Mouse (Mus musculus): ENCODE results near the gene AL732309.1. TPM values are rescaled to one million over a fixed set of nuclear protein-coding genes. Genes with fewer than 3 reads are reported as not detected.

Gene AL732309.1
- polyA plus RNA-seq, 1 experiment from 2014 or later, result 5.7 TPM

DNA sequence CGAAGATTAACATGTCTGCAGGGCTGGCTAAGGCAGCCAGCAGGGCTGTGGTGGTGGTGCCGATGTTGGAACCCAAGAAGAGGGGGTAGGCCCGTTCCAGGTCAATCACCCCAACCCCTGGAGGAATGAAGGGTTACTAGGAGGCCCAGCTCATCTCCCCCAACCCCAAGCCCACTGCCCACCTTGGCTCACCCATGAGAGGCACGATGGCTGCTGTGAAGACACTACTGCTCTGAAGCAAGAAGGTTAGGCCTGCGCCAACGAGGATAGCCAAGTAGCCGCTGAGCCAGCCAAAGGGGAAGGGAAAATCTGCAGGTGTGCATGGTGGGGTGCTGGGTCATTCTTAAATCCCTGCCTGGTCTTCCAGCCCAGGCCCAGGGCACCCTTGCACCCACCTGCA, 16.1 kb downstream of the AL732309.1 start:
- peaks cover 19% of the 10 kb centered on the region; the same call in 1 of the 2 replicates for H3K27me3 ChIP-seq (ENCODE audit: insufficient read depth, poor library complexity, severe bottlenecking)
- H3K4me3 ChIP-seq, result no peak overlapping the region
- peaks cover 40% of the 10 kb centered on the region for H3K4me1 ChIP-seq (replicated peaks)
- DNase-seq (ENCODE audit: low spot score), result no peak
- no peaks in the 10 kb centered on the region for H3K36me3 ChIP-seq
- WGBS, result 93% methylated on average over 7 of the region's 7 CpGs
- no peaks in the 10 kb centered on the region for H3K9me3 ChIP-seq
- H3K27ac ChIP-seq, result no peak overlapping the region

DNA sequence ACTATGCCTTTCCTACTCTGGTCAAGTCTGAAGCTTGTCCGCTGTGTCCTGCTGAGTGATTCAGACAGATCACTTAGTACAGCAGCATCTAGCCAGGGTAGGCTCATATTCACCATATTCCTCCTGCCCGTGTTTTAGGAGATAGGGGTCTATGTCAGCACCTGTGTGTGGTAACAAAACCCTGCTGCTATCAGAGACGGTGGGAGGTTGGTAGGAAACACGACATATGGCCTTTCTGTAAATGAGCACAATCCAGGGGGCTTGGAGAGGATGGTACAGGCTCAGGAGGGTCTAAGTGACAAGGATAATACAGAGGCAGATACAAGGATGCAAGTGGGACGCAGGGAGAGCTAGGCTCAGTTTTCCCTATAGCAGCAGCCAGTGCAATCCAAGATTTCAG, 17.1 kb downstream of the AL732309.1 start:
- DNase-seq (ENCODE audit: low spot score), result no peak
- H3K36me3 ChIP-seq, result no peaks in the 10 kb centered on the region
- 88% methylated on average over 5 of the region's 5 CpGs for WGBS
- H3K27ac ChIP-seq, result 0 out of 2 replicates have a peak overlapping the region, but pooled peaks have one; percentile 83
- no peaks in the 10 kb centered on the region for H3K9me3 ChIP-seq
- peaks cover 45% of the 10 kb centered on the region for H3K4me1 ChIP-seq (replicated peaks)
- peaks cover 19% of the 10 kb centered on the region; the same call in 1 of the 2 replicates for H3K27me3 ChIP-seq (ENCODE audit: insufficient read depth, poor library complexity, severe bottlenecking)
- no peak overlapping the region for H3K4me3 ChIP-seq

DNA sequence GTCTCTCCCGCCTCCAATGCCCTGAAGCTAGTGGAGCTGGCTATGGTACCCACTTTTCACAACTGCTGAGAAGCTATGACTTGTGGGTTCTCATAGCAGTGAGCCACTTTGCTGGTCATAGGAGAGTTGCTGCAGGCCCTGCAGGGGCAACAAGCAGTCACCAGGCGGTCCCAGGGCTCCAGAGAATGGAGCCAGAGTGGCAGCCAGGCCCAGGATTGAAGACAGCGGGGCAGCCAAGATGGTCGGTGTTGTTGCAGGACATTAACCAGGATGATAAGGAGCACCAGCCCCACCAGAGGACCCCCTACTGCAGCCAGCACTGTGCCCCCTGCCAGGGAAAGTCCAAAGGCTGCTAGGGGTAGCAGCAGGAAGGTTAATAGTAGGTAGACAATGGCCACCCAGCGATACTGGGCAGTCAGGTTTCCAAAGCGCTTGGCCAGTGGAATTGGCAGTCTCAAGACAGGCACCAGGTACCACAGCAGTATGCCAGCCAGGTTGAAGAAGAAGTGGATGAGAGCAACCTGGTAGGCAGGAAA, 17.6 kb downstream of the AL732309.1 start:
- peak overlapping the region; percentile 43 for H3K4me3 ChIP-seq
- H3K27ac ChIP-seq, result peak overlapping the region; percentile 83
- WGBS, result 73% methylated on average over 6 of the region's 6 CpGs

DNA sequence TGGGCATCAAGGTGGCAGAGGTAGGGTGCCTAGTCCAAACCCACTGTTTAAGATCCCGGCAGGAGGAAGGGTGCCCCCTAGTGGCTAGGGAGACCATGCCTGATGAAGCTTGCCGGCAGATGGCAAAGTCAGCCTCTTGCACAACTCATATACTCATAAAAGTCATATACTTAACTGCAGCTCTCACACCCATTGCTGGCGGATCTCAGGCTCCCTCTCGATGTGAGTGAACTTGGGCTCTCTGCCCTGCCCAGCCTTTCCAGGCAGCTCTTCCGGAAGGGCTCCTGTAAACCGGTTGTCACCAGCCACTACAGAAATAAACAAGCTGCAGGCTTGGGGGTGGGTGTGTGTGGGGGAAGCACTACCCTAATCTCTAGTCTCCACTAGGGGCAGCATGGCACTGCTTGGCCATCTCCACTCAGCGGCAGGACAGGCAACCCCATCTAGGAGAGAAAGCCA, 18.2 kb downstream of the AL732309.1 start:
- Histone ChIP-seq H3K9me3 (no peaks in the 10 kb centered on the region), H3K36me3 (peaks cover 2% of the 10 kb centered on the region), H3K27ac (peak overlapping the region; percentile 83), H3K27me3 (ENCODE audit: insufficient read depth, poor library complexity, severe bottlenecking) (peaks cover 19% of the 10 kb centered on the region; the same call in 1 of the 2 replicates), H3K4me3 (peak overlapping the region; percentile 43), H3K4me1 (replicated peaks) (peaks cover 49% of the 10 kb centered on the region)
- DNase-seq (ENCODE audit: low spot score), result peak; percentile 85
- WGBS, result under 1% methylated on average over 7 of the region's 7 CpGs

More for the DNA sequence above, 17.6 kb downstream of the AL732309.1 start:
- H3K9me3 ChIP-seq, result no peaks in the 10 kb centered on the region
- H3K4me1 ChIP-seq (replicated peaks), result peaks cover 45% of the 10 kb centered on the region
- peaks cover 19% of the 10 kb centered on the region; the same call in 1 of the 2 replicates for H3K27me3 ChIP-seq (ENCODE audit: insufficient read depth, poor library complexity, severe bottlenecking)
- no peak for DNase-seq (ENCODE audit: low spot score)
- no peaks in the 10 kb centered on the region for H3K36me3 ChIP-seq

DNA sequence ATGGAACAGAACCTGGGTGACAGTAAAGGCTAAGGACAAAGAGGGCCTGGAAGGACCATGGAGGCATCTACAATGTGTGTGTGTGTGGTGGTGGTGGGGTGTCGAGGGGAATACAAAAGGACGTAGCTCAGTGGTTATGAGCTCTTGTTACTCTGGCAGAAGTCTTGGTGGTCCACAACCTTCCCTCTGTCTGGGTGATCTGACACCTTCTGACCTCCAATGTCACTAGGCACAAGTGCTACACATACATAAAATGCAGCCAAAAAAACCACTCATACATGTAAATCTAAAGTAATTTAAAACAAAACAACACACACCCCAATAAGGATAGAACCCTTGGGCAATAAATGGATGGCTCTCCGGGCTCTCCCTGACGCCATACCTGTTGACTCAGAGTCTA, 19.3 kb downstream of the AL732309.1 start:
- Histone ChIP-seq H3K4me1 (replicated peaks) (peaks cover 50% of the 10 kb centered on the region), H3K4me3 (no peak overlapping the region), H3K27me3 (ENCODE audit: insufficient read depth, poor library complexity, severe bottlenecking) (peaks cover 18% of the 10 kb centered on the region; the same call in 1 of the 2 replicates), H3K9me3 (no peaks in the 10 kb centered on the region), H3K27ac (peak overlapping the region; percentile 64; the same call in 1 of the 2 replicates), H3K36me3 (peaks cover 13% of the 10 kb centered on the region)
- DNase-seq (ENCODE audit: low spot score), result no peak
- WGBS, result 90% methylated on average over 4 of the region's 4 CpGs

DNA sequence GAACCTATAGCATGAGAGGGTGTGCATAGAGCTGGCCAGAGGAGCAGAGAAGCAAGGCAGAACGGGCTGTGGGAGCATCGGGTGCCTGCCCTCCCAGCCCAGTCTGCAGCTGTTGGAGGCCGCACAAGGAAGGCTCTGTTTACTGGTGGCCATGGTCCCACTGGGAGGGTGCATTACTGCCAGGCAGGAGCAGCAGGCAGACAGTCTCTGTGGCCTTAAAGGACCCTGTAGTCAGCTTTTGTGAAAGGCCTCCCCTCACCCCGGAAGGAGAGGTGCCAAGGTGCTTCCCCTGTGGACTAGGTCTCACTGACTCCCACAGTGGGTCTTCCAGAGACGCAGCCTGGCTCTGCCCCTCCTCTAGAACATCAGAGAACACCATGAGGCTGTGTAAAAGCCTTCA, 19.8 kb downstream of the AL732309.1 start:
- Histone ChIP-seq H3K36me3 (peaks cover 18% of the 10 kb centered on the region), H3K9me3 (no peaks in the 10 kb centered on the region), H3K27me3 (ENCODE audit: insufficient read depth, poor library complexity, severe bottlenecking) (peaks cover 13% of the 10 kb centered on the region; the same call in 1 of the 2 replicates), H3K4me3 (no peak overlapping the region), H3K4me1 (replicated peaks) (peaks cover 47% of the 10 kb centered on the region), H3K27ac (peak overlapping the region; percentile 64)
- no peak for DNase-seq (ENCODE audit: low spot score)
- WGBS, result 83% methylated on average over 5 of the region's 5 CpGs

DNA sequence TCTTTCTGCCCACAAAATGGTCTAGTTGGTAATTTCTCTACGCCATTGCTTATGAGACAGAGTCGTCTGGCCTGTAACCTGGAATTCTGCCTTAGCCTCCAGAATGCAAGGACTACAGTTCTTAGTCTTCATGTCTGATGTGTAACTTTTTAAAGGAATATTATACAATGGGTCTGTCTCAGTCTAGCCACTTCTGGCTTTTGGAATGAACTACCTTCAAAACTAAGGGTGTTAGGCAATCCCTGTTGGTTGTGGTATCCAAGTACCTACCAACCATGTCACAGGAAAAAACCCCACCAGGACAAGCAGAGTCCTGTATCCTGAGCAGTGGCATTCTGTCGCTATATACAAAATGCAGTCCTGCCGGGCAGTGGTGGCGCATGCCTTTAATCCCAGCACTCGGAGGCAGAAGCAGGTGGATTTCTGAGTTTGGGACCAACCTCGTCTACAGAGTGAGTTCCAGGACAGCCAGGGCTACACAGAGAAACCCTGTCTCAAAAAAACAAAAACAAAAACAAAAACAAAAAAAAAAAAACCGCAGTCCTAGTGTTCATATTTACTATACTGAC, 20.8 kb downstream of the AL732309.1 start:
- DNase-seq (ENCODE audit: low spot score), result no peak
- Histone ChIP-seq H3K36me3 (peaks cover 27% of the 10 kb centered on the region), H3K27me3 (ENCODE audit: insufficient read depth, poor library complexity, severe bottlenecking) (peaks cover 4% of the 10 kb centered on the region; the same call in 1 of the 2 replicates), H3K4me3 (peak overlapping the region; percentile 90), H3K9me3 (no peaks in the 10 kb centered on the region), H3K27ac (peak overlapping the region; percentile 97), H3K4me1 (replicated peaks) (peaks cover 46% of the 10 kb centered on the region)
- 77% methylated on average over 8 of the region's 8 CpGs for WGBS

DNA sequence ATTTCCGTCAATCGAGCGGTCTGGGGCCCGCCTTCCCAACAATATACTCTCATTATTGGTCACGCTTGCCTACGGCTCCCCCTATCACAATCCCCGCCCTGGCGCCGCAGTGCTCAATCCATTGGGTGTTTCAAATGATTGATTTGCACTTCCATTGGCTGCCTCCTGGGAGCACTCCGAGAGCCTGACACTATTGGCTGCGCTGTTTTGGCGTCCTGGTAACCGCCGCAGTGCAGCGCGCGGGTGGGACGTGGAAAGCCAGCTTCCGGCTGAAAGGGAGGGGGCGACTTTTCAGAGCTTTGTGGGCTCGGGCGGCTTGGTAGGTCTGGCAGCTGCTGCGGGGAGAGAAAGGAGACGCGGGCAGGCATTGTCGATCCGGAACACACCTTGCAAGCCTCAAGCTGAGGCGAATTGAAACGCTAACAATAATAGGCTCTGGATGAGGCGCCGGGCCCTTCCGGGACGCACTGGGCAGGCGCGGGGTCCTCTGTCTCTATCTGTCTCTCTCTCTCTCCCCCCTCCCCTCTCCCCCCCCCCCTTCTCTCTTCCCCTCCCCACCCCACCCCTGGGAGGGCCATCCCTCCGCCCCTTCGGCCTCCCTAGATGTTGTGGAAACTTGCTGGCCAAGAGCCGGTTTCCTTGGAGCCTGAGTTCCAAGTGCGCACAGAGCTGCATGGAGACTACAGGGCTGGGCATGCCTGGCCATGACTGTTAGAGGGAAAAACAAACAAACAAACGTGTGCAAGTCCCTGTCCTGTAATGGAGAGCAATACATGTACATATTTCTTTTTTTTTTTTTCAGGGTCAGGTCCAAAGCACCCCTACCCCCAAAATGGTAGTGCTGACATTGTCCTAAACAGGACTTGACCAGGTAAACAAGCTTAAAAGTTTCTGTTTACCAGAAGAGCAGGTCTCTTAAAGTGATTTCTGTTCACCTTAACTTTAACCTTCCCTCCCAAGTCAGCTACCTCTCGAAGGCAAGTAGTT, 21.6 kb downstream of the AL732309.1 start:
- Histone ChIP-seq H3K36me3 (peaks cover 27% of the 10 kb centered on the region), H3K27ac (peak overlapping the region; percentile 97), H3K9me3 (no peaks in the 10 kb centered on the region), H3K4me3 (peak overlapping the region; percentile 90), H3K27me3 (ENCODE audit: insufficient read depth, poor library complexity, severe bottlenecking) (no peaks in the 10 kb centered on the region), H3K4me1 (replicated peaks) (peaks cover 46% of the 10 kb centered on the region)
- 3% methylated on average over 41 of the region's 41 CpGs for whole genome bisulfite sequencing
- peak; percentile 99 for DNase-seq (ENCODE audit: low spot score)

DNA sequence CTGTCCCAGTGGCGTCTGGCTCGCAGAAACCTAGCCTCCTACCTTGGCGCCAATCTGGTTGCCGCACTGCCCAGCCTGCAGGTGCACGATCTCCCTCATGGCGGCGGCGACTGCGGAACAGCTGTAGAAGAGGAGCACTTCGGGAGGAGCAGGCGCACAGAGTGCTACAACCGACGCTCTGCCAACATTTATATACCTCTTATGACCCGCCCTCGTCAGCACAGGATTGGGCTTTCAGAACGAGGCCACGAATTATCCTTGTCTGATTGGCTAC, 22.2 kb downstream of the AL732309.1 start, which contains the start of gene Tubb4b:
Gene Tubb4b, minus strand, starts transcription at position 211 of the 274 bp plus-strand sequence.
- DNase-seq (ENCODE audit: low spot score), result no peak
- peaks cover 46% of the 10 kb centered on the region for H3K4me1 ChIP-seq (replicated peaks)
- no peaks in the 10 kb centered on the region for H3K9me3 ChIP-seq
- H3K4me3 ChIP-seq, result peak within 1 kb of the TSS; percentile 90
- H3K27ac ChIP-seq, result peak within 1 kb of the TSS; percentile 97
- no peaks in the 10 kb centered on the region for H3K27me3 ChIP-seq (ENCODE audit: insufficient read depth, poor library complexity, severe bottlenecking)
- WGBS, result under 1% methylated on average over 17 of the region's 17 CpGs
- peaks cover 27% of the 10 kb centered on the region for H3K36me3 ChIP-seq

DNA sequence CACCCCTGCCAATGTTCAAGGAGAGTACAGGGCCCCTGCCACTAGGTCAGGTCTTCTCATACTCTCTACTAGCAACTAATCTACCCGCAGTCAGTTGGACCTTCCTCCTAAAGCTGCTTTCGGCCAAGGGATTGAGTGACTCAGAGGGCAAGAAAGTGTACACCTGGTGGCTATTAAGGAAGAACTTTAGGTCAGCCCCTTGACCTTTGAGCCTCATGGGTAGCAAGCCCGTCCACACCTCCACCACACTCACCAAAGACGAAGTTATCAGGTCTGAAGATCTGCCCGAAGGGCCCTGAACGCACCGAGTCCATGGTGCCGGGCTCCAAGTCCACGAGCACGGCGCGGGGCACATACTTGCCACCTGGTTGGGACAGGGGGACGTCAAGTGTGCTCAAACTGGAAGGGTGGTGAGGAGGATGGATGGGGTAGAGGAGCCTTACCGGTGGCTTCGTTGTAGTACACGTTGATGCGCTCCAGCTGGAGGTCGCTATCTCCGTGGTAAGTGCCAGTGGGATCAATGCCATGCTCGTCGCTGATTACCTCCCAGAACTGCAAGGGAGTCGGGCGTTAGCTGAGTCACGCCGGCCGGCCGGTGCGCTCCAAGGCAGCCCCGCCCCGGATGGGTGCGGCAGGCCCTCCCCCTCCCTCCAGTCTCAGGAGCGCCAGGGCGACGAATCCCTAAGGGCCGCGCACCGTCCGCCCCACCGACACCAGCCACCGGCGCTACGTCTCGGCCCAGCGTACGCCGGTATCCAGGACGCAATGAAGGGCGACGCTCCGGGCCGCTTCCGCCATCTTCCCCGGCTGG, 22.8 kb downstream of the AL732309.1 start:
- DNase-seq (ENCODE audit: low spot score), result no peak
- Histone ChIP-seq H3K4me3 (peak overlapping the region; percentile 90), H3K9me3 (no peaks in the 10 kb centered on the region), H3K4me1 (replicated peaks) (peaks cover 45% of the 10 kb centered on the region), H3K36me3 (peaks cover 27% of the 10 kb centered on the region), H3K27me3 (ENCODE audit: insufficient read depth, poor library complexity, severe bottlenecking) (no peaks in the 10 kb centered on the region), H3K27ac (peak overlapping the region; percentile 97)
- 2% methylated on average over 53 of the region's 53 CpGs for WGBS

DNA sequence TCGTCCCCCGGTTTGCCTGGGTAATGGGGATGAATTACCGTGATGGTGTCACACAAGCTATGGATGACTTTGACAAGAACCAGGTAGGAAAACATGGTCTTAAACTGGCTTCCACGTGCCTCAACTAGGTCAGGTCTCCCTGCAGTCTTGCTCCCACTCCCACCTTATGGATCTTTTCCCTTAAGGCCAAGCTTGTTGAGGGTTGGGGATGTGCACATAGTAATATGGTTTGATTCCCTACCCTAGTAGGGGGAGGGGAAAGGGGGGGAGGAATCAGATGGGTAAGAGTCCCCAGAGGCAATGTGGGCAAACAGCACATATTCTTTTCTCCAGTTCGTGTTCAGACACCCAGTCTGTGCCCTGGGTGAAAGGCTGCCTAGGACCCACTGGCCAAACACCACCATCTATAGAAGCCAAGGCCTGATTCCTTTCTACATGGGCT, 25.3 kb downstream of the AL732309.1 start:
- H3K36me3 ChIP-seq, result peaks cover 27% of the 10 kb centered on the region
- H3K27ac ChIP-seq, result no peak overlapping the region
- no peaks in the 10 kb centered on the region for H3K27me3 ChIP-seq (ENCODE audit: insufficient read depth, poor library complexity, severe bottlenecking)
- no peaks in the 10 kb centered on the region for H3K9me3 ChIP-seq
- 73% methylated on average over 5 of the region's 5 CpGs for WGBS
- no peak for DNase-seq (ENCODE audit: low spot score)
- no peak overlapping the region; the same call in 1 of the 2 replicates for H3K4me3 ChIP-seq
- H3K4me1 ChIP-seq (replicated peaks), result peaks cover 33% of the 10 kb centered on the region

DNA sequence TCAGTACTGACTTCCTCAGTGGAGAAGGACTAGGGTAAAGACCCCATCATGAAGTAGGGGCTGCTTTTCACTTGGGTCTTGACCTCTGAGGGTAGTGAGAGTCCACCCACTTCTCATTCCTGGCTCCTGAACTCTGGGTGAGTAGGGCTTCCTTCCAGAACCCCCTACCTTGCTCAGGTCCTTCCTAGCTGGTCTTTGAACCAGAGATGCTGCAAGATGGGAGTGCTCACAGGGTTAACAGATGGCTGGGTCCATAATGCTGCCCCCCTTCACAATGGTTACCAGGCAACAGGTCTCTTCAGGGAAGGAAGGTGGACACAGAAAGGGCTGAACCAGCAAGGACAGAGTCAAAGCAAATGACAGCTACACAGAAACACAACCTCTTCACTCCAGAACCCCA, 28.2 kb downstream of the AL732309.1 start, which contains the start of gene Fam166a:
Gene Fam166a, plus strand, starts transcription at position 301 of the 400 bp plus-strand sequence.
- Histone ChIP-seq H3K27ac (no peak within 1 kb of the TSS), H3K4me1 (replicated peaks) (peaks cover 22% of the 10 kb centered on the region), H3K4me3 (no peak within 1 kb of the TSS), H3K9me3 (no peaks in the 10 kb centered on the region), H3K36me3 (peaks cover 25% of the 10 kb centered on the region), H3K27me3 (ENCODE audit: insufficient read depth, poor library complexity, severe bottlenecking) (peaks cover 5% of the 10 kb centered on the region; the same call in 1 of the 2 replicates)
- DNase-seq (ENCODE audit: low spot score), result no peak
